Mouse (Mus musculus) hindbrain, embryonic 10.5 days (tissue): ENCODE results near the gene Cacng8. TPM values are rescaled to one million over a fixed set of nuclear protein-coding genes. Genes with fewer than 3 reads are reported as not detected.

Source experiments
- DNase-seq: peaks from one replicate; pipeline ENCODE4 v3.0.0-alpha.2; 2017; ENCODE audit warnings: low spot score
- H3K27ac ChIP-seq: fragments of 300-500 bp; sonication (generic); 2 replicates; pipeline ENCODE4 v1.5.1; 2016; ENCODE audit warnings: mild to moderate bottlenecking, moderate library complexity
- H3K27me3 ChIP-seq: fragments of 300-500 bp; sonication (generic); 2 replicates; pipeline ENCODE4 v1.6.1; 2016; ENCODE audit warnings: mild to moderate bottlenecking; ENCODE audit not compliant: poor library complexity, insufficient read depth, severe bottlenecking
- H3K36me3 ChIP-seq: fragments of 300-500 bp; sonication (generic); 2 replicates; pipeline ENCODE4 v1.6.1; 2016; ENCODE audit warnings: mild to moderate bottlenecking, moderate library complexity
- H3K4me1 ChIP-seq: fragments of 300-500 bp; sonication (generic); replicated peaks from 2 replicates; pipeline ENCODE4 v1.6.1; 2016; ENCODE audit warnings: mild to moderate bottlenecking
- H3K4me3 ChIP-seq: fragments of 300-500 bp; sonication (generic); 2 replicates; pipeline ENCODE4 v1.5.1; 2016; ENCODE audit warnings: mild to moderate bottlenecking, moderate library complexity
- H3K9me3 ChIP-seq: fragments of 300-500 bp; sonication (generic); 2 replicates; pipeline ENCODE4 v1.6.1; 2016; ENCODE audit warnings: mild to moderate bottlenecking, moderate library complexity
- WGBS: fragments of 180-500 bp; shearing (Covaris S2); methylation state at CpG from one replicate; pipeline ENCODE4 v1.1.7; 2016; 5-methylcytosine and 5-hydroxymethylcytosine counted together
- polyA plus RNA-seq: library from polyadenylated mRNA; unstranded; fragments of >200 nt; fragmentation: Nextera tagmentation; extraction: Ambion mirVana; gene quantifications from 2 replicates; pipeline ENCODE4 v1.2.1, GENCODE M21; 2016

Cacng8 gene
- polyA plus RNA-seq, 1 experiment from 2014 or later = 7.8 TPM

DNA sequence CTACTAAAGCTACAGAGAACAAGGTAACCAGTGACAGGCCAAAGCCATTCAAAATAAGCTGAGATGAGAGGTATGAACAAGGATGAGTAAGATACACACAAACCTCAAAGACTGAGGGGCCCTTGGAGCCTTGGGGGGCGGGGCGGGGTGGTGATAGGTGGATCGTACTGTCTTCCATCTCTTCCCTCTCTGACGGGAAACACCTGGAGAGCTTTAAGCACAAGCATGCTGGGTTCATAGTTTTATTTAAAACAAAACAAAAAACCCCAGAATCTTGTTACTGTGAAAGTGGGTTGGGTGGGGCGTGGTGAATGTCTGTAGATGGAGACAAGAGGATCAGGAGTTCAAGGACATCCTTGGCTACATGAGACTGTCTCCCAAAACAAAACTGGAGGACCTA lies 30.0 kb downstream of the Cacng8 start:
- Histone ChIP-seq H3K36me3 (no peaks in the 10 kb centered on the region), H3K9me3 (peaks cover 6% of the 10 kb centered on the region; the same call in 1 of the 2 replicates), H3K27ac (no peak overlapping the region), H3K27me3 (peaks cover 97% of the 10 kb centered on the region), H3K4me1 (peaks cover 11% of the 10 kb centered on the region), H3K4me3 (no peak overlapping the region)
- DNase-seq = no peak
- 61% methylated on average over 5 of the region's 5 CpGs for WGBS

DNA sequence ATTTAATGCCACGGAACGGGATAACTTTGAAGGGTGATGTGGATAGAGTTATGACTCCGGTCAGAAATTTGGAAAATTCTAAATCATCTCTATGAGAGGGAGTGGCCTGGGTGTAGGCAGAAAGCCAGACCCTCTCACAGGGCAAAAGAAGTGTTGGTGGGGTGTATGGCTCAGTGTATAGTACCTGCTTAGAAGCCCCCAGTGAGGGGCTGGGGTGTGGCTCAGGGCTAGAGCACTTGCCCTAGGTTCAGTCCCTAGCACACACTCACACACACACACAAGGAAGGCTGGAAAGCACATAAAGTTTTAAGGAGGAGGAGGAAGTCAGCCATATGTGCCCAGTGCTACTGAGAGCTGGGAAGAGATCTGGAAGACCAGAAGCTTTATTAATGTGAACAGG lies 30.8 kb downstream of the Cacng8 start:
- no peak for DNase-seq
- H3K4me1 ChIP-seq = peaks cover 8% of the 10 kb centered on the region
- H3K27me3 ChIP-seq = peaks cover 94% of the 10 kb centered on the region
- H3K4me3 ChIP-seq = no peak overlapping the region
- H3K27ac ChIP-seq = no peak overlapping the region
- 0 out of 2 replicates have a peak, but pooled peaks cover 1% of the 10 kb centered on the region for H3K9me3 ChIP-seq
- WGBS = 86% methylated on average over 3 of the region's 3 CpGs
- H3K36me3 ChIP-seq = no peaks in the 10 kb centered on the region

DNA sequence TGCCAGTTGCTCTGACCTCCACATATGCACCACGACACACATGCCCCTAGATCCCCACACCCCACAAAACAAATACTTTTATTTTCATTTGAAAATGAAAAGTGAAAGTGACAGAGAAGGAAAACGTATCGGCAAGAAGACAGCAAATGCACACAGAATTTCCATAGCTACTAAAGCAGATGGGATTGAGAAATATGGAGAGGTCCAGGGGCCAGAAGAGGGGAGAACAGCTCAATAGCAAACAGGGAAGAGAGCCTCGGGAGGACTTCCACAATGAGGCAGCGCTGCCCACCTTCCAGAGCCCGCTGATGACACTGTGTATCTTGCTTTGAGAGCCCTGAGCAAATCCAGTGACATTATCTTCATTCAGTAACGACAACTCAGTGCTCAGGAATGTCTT lies 31.6 kb downstream of the Cacng8 start:
- H3K27ac ChIP-seq = no peak overlapping the region
- H3K27me3 ChIP-seq = peaks cover 87% of the 10 kb centered on the region
- DNase-seq = no peak
- no peaks in the 10 kb centered on the region for H3K36me3 ChIP-seq
- H3K4me1 ChIP-seq = peaks cover 8% of the 10 kb centered on the region
- 57% methylated on average over 7 of the region's 7 CpGs for WGBS
- H3K9me3 ChIP-seq = no peaks in the 10 kb centered on the region
- no peak overlapping the region for H3K4me3 ChIP-seq

DNA sequence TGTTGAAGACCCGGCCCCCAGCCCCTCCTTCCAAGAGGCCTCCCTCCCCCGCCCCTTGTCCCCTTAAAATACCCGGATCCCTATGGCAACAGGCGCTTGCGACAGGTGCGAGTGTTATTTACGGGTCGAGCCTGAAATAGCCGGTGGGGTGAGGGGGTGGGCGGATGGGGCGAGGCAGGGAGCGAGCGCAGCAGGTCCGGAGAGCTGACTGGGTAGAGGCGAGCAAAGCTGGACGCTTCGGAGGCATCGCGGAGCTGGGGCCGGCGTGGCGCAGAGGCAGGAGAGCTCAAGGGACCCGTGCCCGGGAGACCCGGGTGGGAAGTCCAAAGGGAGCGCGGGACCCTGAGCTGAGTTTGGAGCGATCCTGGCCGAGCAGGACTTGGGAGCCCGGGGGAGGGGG lies 32.9 kb downstream of the Cacng8 start:
- H3K9me3 ChIP-seq = no peaks in the 10 kb centered on the region
- H3K36me3 ChIP-seq = no peaks in the 10 kb centered on the region
- peak; percentile 20 for DNase-seq
- peaks cover 8% of the 10 kb centered on the region for H3K4me1 ChIP-seq
- peaks cover 76% of the 10 kb centered on the region for H3K27me3 ChIP-seq
- peak overlapping the region; percentile 40; the same call in 1 of the 2 replicates for H3K27ac ChIP-seq
- under 1% methylated on average over 30 of the region's 30 CpGs for WGBS
- peak overlapping the region; percentile 48 for H3K4me3 ChIP-seq

DNA sequence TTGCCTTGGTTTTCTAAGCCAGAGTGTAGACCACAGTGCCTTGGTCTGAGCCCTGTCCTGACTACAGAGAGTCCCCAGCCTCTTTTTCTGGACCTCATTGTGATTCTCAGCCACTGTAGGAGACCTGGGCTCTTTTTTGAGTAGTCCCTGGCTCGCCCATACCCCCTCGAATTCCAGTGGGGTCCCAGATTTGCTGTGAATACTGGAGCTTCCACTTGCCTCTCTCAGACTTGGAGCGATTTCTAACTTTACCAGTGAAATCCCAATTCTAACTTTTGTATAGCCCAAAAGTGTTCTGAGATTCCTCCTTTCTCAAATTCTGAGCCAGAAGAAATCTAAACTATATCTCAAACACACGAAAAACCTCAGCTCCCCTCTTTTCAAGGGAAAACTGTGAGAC lies 33.4 kb downstream of the Cacng8 start, which contains the start of gene Cacng6:
Gene Cacng6, plus strand, starts transcription at position 301 of the 400 bp plus-strand sequence.
- Histone ChIP-seq H3K27ac (peak within 1 kb of the TSS; percentile 40; the same call in 1 of the 2 replicates), H3K27me3 (peaks cover 72% of the 10 kb centered on the region), H3K36me3 (no peaks in the 10 kb centered on the region), H3K9me3 (no peaks in the 10 kb centered on the region), H3K4me1 (peaks cover 8% of the 10 kb centered on the region), H3K4me3 (peak within 1 kb of the TSS; percentile 48)
- 29% methylated on average over 4 of the region's 4 CpGs for WGBS
- DNase-seq = no peak

DNA sequence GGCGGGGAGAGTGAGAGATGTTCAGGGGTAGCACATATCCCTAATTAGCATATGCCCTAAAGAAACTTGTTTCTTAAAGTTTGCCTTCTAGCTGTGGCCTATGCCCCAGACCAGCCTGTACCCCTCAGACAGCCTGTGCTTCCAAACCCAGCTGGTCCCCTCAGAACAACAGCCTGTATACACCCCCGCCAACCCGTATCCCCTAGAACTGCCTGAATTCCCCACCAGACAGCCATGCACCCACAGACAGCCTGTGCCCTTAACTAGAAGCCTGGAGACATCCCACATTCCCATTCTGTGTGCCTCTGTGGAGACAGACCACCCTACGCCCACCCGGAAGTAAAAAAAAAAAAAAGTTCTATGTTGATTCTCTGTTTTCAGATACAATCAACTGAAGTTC lies 34.7 kb downstream of the Cacng8 start:
- Histone ChIP-seq H3K36me3 (no peaks in the 10 kb centered on the region), H3K4me1 (peaks cover 8% of the 10 kb centered on the region), H3K27me3 (peaks cover 62% of the 10 kb centered on the region), H3K9me3 (no peaks in the 10 kb centered on the region), H3K27ac (no peak overlapping the region), H3K4me3 (no peak overlapping the region)
- DNase-seq = no peak
- WGBS = 92% methylated on average over 5 of the region's 5 CpGs

DNA sequence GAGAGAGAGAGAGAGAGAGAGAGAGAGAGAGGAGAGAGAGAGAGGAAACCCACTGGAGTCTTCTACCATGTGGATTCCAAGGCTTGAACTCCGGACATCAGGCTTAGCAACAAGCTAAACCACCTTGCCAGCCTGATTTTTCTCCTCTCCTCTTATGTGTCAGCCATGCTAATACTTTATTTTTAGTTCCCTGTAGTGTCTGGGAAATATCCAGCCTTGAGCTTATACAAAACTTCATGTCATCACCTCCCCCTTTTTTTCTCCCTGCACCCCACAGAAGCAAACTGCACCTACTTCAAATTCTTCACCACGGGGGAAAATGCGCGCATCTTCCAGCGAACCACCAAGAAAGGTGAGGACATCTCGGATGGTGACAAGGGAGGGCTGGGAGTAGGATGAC lies 39.7 kb downstream of the Cacng8 start:
- no peaks in the 10 kb centered on the region for H3K9me3 ChIP-seq
- WGBS = 79% methylated on average over 6 of the region's 6 CpGs
- H3K27me3 ChIP-seq = peaks cover 12% of the 10 kb centered on the region
- H3K4me3 ChIP-seq = no peak overlapping the region
- H3K36me3 ChIP-seq = no peaks in the 10 kb centered on the region
- no peak for DNase-seq
- H3K27ac ChIP-seq = no peak overlapping the region
- H3K4me1 ChIP-seq = no peaks in the 10 kb centered on the region

DNA sequence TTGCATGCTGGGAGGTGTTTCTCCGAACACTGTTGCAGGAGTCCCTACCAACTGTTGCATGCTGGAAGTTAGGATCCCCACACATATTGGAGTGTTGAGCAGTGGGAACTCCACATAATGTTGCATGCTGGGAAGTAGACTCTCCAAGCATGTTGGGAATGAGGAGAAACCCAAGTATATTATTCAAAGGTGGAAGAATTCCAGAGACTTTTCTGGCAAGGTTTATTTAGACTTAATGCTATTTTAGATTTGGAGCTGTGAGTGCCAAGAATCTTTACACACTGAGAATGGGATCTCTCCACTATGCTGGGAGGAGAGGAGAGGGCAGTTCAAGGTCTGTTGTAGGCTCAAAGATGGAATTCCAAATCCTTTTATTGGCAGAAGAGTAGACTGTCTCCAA lies 41.6 kb downstream of the Cacng8 start:
- Histone ChIP-seq H3K4me1 (no peaks in the 10 kb centered on the region), H3K27ac (no peak overlapping the region), H3K9me3 (no peaks in the 10 kb centered on the region), H3K27me3 (0 out of 2 replicates have a peak, but pooled peaks cover 3% of the 10 kb centered on the region), H3K36me3 (no peaks in the 10 kb centered on the region), H3K4me3 (no peak overlapping the region)
- DNase-seq = no peak
- WGBS = 76% methylated on average over 1 of the region's 1 CpGs

DNA sequence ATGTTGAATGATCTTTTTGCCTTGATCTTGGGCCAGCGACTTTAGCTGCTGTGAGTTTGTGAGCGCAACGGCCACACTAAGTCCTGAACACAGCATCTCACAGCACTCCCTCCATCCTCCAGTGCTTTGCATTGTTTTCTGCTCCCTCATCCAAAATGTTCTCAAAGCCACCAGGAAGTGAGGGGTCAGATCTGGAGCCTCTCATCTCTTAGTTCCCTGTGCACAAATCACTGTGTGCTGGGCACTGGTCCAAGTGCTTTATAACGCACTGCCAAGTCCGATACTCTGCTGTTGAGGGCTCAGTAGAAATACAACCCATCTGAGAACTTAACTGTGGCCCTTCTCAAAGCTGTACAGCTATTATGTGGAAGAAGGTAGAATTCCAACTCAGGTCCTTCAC lies 47.5 kb downstream of the Cacng8 start:
- no peaks in the 10 kb centered on the region for H3K36me3 ChIP-seq
- no peaks in the 10 kb centered on the region for H3K9me3 ChIP-seq
- 73% methylated on average over 5 of the region's 5 CpGs for WGBS
- H3K27me3 ChIP-seq = no peaks in the 10 kb centered on the region
- no peak overlapping the region for H3K4me3 ChIP-seq
- no peak for DNase-seq
- H3K27ac ChIP-seq = no peak overlapping the region
- H3K4me1 ChIP-seq = no peaks in the 10 kb centered on the region

DNA sequence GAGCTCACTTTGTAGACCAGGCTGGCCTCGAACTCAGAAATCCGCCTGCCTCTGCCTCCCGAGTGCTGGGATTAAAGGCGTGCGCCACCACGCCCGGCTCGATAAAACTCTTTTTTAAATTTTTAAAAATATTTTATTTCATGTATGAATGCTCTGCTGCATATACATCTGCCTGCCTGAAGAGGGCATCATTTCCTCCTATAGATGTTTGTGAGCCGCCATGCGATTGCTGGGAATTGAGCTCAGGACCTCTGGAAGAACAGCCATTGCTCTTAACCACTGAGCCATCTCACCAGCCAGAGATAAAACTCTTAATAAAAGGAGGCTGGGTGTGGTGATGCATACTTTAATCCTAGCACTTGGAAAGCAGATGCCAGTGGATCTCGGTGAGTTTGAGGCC lies 49.5 kb downstream of the Cacng8 start:
- Histone ChIP-seq H3K36me3 (no peaks in the 10 kb centered on the region), H3K27me3 (no peaks in the 10 kb centered on the region), H3K4me1 (no peaks in the 10 kb centered on the region), H3K4me3 (no peak overlapping the region), H3K27ac (no peak overlapping the region), H3K9me3 (no peaks in the 10 kb centered on the region)
- no peak for DNase-seq
- WGBS = 88% methylated on average over 11 of the region's 11 CpGs

DNA sequence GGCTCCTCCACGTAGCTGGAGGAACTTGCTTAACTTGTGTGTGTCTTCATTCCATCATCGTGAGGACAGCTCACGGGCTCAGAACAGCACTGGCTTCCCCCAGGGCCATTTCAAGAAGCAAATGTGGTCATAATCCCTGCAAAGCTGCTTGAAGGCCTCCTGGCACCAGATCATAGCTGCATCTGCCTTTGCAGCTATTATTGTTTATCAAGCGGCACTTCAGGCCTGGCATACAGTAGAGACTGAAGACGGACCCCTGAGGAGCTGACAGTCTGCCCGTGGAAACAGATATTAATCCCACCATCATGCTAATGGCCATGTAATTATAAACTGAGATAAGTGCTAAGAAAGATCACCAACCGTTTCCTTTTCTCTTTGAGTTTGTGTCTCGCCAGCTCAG lies 50.0 kb downstream of the Cacng8 start:
- 83% methylated on average over 8 of the region's 8 CpGs for WGBS
- Histone ChIP-seq H3K9me3 (no peaks in the 10 kb centered on the region), H3K36me3 (no peaks in the 10 kb centered on the region), H3K27ac (no peak overlapping the region), H3K4me3 (no peak overlapping the region), H3K27me3 (no peaks in the 10 kb centered on the region), H3K4me1 (no peaks in the 10 kb centered on the region)
- no peak for DNase-seq

DNA sequence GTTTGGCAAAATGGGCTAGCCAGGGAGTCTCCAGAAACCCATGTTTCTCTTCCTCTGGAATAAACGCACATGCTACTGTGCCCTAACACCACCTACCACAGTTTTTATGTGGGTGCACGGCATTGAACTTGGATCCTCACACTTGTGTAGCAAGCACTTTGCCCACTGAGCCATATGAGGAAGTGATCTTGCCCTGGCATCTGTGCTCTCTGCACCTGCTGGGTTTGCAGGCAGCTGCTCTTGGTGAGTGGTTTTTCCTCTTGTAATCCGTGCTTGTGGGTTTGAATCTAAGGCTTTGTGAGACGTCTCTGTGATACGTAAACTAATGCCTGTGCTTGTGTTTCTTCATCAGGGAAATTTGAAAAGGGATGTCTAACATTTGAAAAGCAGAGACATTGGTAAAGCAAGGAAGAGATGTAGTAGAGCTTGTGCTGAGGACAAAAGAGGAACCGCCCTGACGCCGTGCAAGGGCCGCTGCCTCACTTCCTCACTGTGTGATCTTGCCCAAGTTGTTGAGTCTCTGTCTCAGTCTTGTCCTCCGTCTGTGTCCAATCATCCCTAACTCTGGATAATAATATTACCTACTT lies 52.1 kb downstream of the Cacng8 start:
- H3K27ac ChIP-seq = no peak overlapping the region
- no peaks in the 10 kb centered on the region for H3K9me3 ChIP-seq
- H3K4me3 ChIP-seq = no peak overlapping the region
- H3K27me3 ChIP-seq = no peaks in the 10 kb centered on the region
- no peaks in the 10 kb centered on the region for H3K36me3 ChIP-seq
- no peaks in the 10 kb centered on the region for H3K4me1 ChIP-seq
- no peak for DNase-seq
- WGBS = 91% methylated on average over 10 of the region's 10 CpGs

DNA sequence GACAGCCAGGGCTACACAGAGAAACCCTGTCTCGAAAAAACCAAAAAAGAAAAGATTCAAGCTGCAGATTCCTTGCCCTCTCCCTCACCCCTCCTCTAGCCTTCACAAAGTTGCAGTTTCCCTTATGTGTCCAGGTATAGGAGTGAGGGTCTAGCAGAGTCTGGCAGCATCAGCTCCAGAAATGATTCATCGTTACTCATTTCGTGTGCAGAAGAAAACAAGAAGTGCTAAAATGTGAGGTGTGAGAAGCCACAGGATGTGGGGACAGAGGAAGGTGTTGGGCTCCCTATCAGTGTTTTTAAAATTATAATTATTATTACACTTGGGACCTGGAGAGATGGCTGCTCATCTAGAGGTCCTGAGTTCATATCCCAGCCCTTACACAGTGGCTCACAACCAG lies 54.2 kb downstream of the Cacng8 start:
- H3K27me3 ChIP-seq = no peaks in the 10 kb centered on the region
- no peaks in the 10 kb centered on the region for H3K9me3 ChIP-seq
- no peak overlapping the region for H3K4me3 ChIP-seq
- 89% methylated on average over 3 of the region's 3 CpGs for WGBS
- no peak for DNase-seq
- H3K4me1 ChIP-seq = no peaks in the 10 kb centered on the region
- H3K27ac ChIP-seq = no peak overlapping the region
- H3K36me3 ChIP-seq = no peaks in the 10 kb centered on the region

DNA sequence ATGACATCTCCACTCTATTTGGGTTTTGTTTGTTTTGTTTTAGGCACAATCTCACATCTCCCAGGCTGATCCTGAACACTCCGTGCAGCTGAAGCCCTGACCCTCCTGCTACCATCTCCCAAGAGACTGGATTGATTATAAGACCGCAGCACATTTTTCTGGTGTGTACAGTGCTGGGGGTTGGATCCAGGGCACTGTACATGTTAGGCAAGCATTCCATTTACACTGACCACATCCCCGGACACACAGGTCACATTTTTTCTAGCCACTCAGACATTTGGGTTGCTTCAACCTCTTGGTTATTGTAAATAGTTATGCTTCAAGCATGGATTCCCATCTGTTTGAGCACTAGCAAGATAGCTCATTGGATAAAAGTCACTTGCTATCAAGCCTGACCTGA lies 56.1 kb downstream of the Cacng8 start:
- no peaks in the 10 kb centered on the region for H3K4me1 ChIP-seq
- no peaks in the 10 kb centered on the region for H3K36me3 ChIP-seq
- no peak for DNase-seq
- WGBS = 82% methylated on average over 3 of the region's 3 CpGs
- H3K4me3 ChIP-seq = no peak overlapping the region
- no peaks in the 10 kb centered on the region for H3K9me3 ChIP-seq
- H3K27me3 ChIP-seq = no peaks in the 10 kb centered on the region
- no peak overlapping the region for H3K27ac ChIP-seq
